Comparison of ENCODE assay signal across 25 mouse cellular contexts in genomic region chr4:84232346-84232745, GRCm38 (mm10).
DNase-seq lines count a peak whose midpoint lies in the region; ATAC-seq lines count a peak whose summit lies in the region.
"Had no signal": no experiment of that assay in that cellular context is flagged by ENCODE, and none has a peak within 500 bp of the region (broad histone marks: within the 10 kb centered on the region; RNA-seq: fewer than 3 reads in every experiment).

No protein-coding gene starts in this region.

- H3K27ac ChIP-seq in heart, embryonic 11.5 days (ENCODE audit: low read depth, low read length), result no peak overlapping the region
- H3K27ac ChIP-seq: embryonic facial prominence, embryonic 10.5 days; embryonic facial prominence, embryonic 13.5 days; forebrain, embryonic 12.5 days; forebrain, embryonic 15.5 days; heart, embryonic 13.5 days; hindbrain, embryonic 12.5 days; hindbrain, embryonic 15.5 days had no signal

- no peak for ATAC-seq in heart, embryonic 11.5 days (replicated peaks; ENCODE audit: insufficient number of reproducible peaks, low FRiP score, low TSS enrichment)
- ATAC-seq: forebrain, embryonic 15.5 days; intestine, postnatal 0 days had no signal

- no peaks in the 10 kb centered on the region for H3K9me3 ChIP-seq in heart, embryonic 11.5 days (replicated peaks; ENCODE audit: control insufficient read depth, low read length)
- H3K9me3 ChIP-seq: embryonic facial prominence, embryonic 10.5 days; embryonic facial prominence, embryonic 13.5 days; forebrain, embryonic 12.5 days; forebrain, embryonic 15.5 days; heart, embryonic 13.5 days; hindbrain, embryonic 12.5 days; hindbrain, embryonic 15.5 days had no signal

- H3K27me3 ChIP-seq in heart, embryonic 11.5 days (ENCODE audit: control insufficient read depth, insufficient read depth, low read length), result no peaks in the 10 kb centered on the region
- H3K27me3 ChIP-seq: embryonic facial prominence, embryonic 13.5 days; forebrain, embryonic 12.5 days; forebrain, embryonic 15.5 days; heart, embryonic 13.5 days; hindbrain, embryonic 12.5 days; hindbrain, embryonic 15.5 days had no signal

- 60% methylated on average over 7 of the region's 7 CpGs for WGBS in heart, embryonic 11.5 days (ENCODE audit: insufficient replicate concordance)

- no peak overlapping the region for H3K4me2 ChIP-seq in heart, embryonic 11.5 days
- H3K4me2 ChIP-seq: embryonic facial prominence, embryonic 13.5 days; forebrain, embryonic 12.5 days; forebrain, embryonic 15.5 days; heart, embryonic 13.5 days; hindbrain, embryonic 12.5 days; hindbrain, embryonic 15.5 days had no signal

- no peak overlapping the region for H3K9ac ChIP-seq in heart, embryonic 11.5 days (ENCODE audit: low read depth, low read length)
- H3K9ac ChIP-seq: embryonic facial prominence, embryonic 13.5 days; forebrain, embryonic 12.5 days; forebrain, embryonic 15.5 days; heart, embryonic 13.5 days; hindbrain, embryonic 12.5 days; hindbrain, embryonic 15.5 days had no signal

- no peak overlapping the region for H3K4me3 ChIP-seq in heart, embryonic 11.5 days (ENCODE audit: low read depth, low read length)
- H3K4me3 ChIP-seq: embryonic facial prominence, embryonic 10.5 days; embryonic facial prominence, embryonic 13.5 days; erythroblast, embryonic 14.5 days; forebrain, embryonic 12.5 days; forebrain, embryonic 15.5 days; heart, embryonic 13.5 days; hindbrain, embryonic 12.5 days; hindbrain, embryonic 15.5 days had no signal

- DNase-seq in adrenal gland, adult 2 months, result peak; percentile 14
- DNase-seq in adrenal gland, adult 18-20 months (ENCODE audit: low spot score in 2 of 2), result no peak
- DNase-seq in embryo, embryonic 10 days (ENCODE audit: low spot score), result peak; percentile 14
- DNase-seq in embryo, embryonic 10.5 days (ENCODE audit: low spot score), result no peak
- peak; percentile 56 for DNase-seq in R1 (ENCODE audit: low read depth, low spot score)
- DNase-seq: cerebellum, adult 18-20 months; cerebellum, adult 9-10 months; cerebellum, postnatal 14 days; embryo, embryonic 11 days; gastrocnemius, postnatal 25 days; heart, adult 18-20 months; heart, postnatal 14 days; heart, postnatal 4 days; kidney, adult 2 months had no signal

- H3K36me3 ChIP-seq in heart, embryonic 11.5 days (ENCODE audit: control insufficient read depth, insufficient read depth, low read length), result no peaks in the 10 kb centered on the region
- H3K36me3 ChIP-seq: embryonic facial prominence, embryonic 10.5 days; embryonic facial prominence, embryonic 13.5 days; forebrain, embryonic 12.5 days; forebrain, embryonic 15.5 days; G1E; heart, embryonic 13.5 days; hindbrain, embryonic 12.5 days; hindbrain, embryonic 15.5 days had no signal

- no peaks in the 10 kb centered on the region for H3K4me1 ChIP-seq in heart, embryonic 11.5 days (ENCODE audit: control insufficient read depth, insufficient read depth, low read length)
- H3K4me1 ChIP-seq: embryonic facial prominence, embryonic 13.5 days; forebrain, embryonic 12.5 days; forebrain, embryonic 15.5 days; hindbrain, embryonic 12.5 days; hindbrain, embryonic 15.5 days had no signal

Comparison
In these comparisons a context has a peak if more than half of its experiments do, and no peak if none do; other contexts are left out.
1. DNase-seq: peak in adrenal gland, adult 2 months (single experiment), embryo, embryonic 10 days (single experiment) and R1 (single experiment); none in adrenal gland, adult 18-20 months (0 of 2) and embryo, embryonic 10.5 days (single experiment).